Mouse (Mus musculus): ENCODE data around the gene Jak1.

DNA sequence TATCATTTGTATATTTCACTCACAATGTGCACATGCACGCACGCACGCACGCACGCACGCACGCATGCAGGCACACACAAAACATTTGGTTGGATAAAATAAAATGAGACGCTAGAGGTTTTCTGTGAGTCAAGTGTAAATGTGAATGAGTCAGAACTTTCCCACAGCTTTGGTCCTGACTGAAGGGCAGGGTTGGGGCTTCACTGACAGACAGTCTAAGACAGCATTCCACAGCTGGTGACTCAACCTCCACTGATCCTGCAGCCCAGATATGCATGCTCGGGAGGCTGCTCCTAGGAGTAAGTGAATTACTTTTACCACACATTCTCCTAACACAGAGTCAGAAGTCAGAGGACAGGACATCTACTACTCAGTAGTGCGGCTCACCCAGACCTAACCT, 62.5 kb downstream of the Jak1 start:
- TF ChIP-seq CHD2 (IDR thresholded peaks at IDR 0.05; ENCODE audit: low read depth, low read length) (no peak), ZC3H11A (IDR thresholded peaks at IDR 0.05; ENCODE audit: borderline replicate concordance, low read depth, low read length) (no peak), HCFC1 (IDR thresholded peaks at IDR 0.05; ENCODE audit: borderline replicate concordance, insufficient read depth, low read length) (no peak), MAFK (IDR thresholded peaks at IDR 0.05; ENCODE audit: insufficient read depth, low read depth, low read length) (no peak), ZNF384 (IDR thresholded peaks at IDR 0.05; ENCODE audit: low read depth, low read length) (no peak)
